Mouse (Mus musculus) kidney, adult 2 months (tissue): ENCODE measurements around the gene Ivns1abp. TPM values are rescaled to one million over a fixed set of nuclear protein-coding genes. Genes with fewer than 3 reads are reported as not detected.
A peak's percentile ranks its signal among the peaks of the same experiment; 100 is the strongest.
"Not testable (repeated sequence)": the region's sequence is repeated elsewhere in the genome, so short reads cannot be mapped to it uniquely, and the experiment has no call there.

Source experiments
- DNase-seq: peaks from one replicate; pipeline ENCODE4 v3.0.0; 2021
- H3K27ac ChIP-seq: fragments of 200-500 bp; 2 replicates; pipeline ENCODE4 v1.5.1; 2012; ENCODE audit warnings: low read depth, low read length, control low read depth, inconsistent platforms; ENCODE audit not compliant: insufficient read depth
- H3K27me3 ChIP-seq: fragments of 200-500 bp; replicated peaks from 2 replicates; pipeline ENCODE4 v1.6.1; 2012; ENCODE audit warnings: mild to moderate bottlenecking, moderate library complexity, low read length, inconsistent platforms; ENCODE audit not compliant: control insufficient read depth, insufficient read depth
- H3K36me3 ChIP-seq: fragments of 200-500 bp; 2 replicates; pipeline ENCODE4 v1.6.1; 2012; ENCODE audit warnings: mild to moderate bottlenecking, moderate library complexity, low read length, inconsistent platforms; ENCODE audit not compliant: control insufficient read depth, insufficient read depth
- H3K4me1 ChIP-seq: fragments of 200-500 bp; 2 replicates; pipeline ENCODE4 v1.6.1; 2011; ENCODE audit warnings: low read length; ENCODE audit not compliant: control insufficient read depth, insufficient read depth
- H3K4me3 ChIP-seq: fragments of 200-500 bp; 2 replicates; pipeline ENCODE4 v1.5.1; 2011; ENCODE audit warnings: mild to moderate bottlenecking, low read depth, low read length, control low read depth; ENCODE audit not compliant: insufficient read depth
- CTCF ChIP-seq: fragments of 200-500 bp; conservative IDR thresholded peaks from 2 replicates; pipeline ENCODE4 v1.5.1; 2011; ENCODE audit warnings: low read depth, mild to moderate bottlenecking, control low read depth, low read length, moderate library complexity, mixed read lengths; ENCODE audit not compliant: insufficient read depth, insufficient read length
- POLR2A ChIP-seq: fragments of 200-500 bp; IDR thresholded peaks from one replicate; pipeline ENCODE4 v1.6.1; 2011; ENCODE audit warnings: low read depth, low read length, control low read depth
- whole genome bisulfite sequencing: fragments of 180-500 bp; shearing (Covaris S2); methylation state at CpG from one replicate; pipeline ENCODE4 v1.1.7; 2018; 5-methylcytosine and 5-hydroxymethylcytosine counted together
- polyA plus RNA-seq: library from polyadenylated mRNA; depleted of rRNA; stranded (reverse); fragments of >200 nt; gene quantifications from 2 replicates; pipeline ENCODE4 v1.2.3, GENCODE M21; 2012

Gene Ivns1abp
- polyA plus RNA-seq, 1 experiment: 155 TPM

DNA sequence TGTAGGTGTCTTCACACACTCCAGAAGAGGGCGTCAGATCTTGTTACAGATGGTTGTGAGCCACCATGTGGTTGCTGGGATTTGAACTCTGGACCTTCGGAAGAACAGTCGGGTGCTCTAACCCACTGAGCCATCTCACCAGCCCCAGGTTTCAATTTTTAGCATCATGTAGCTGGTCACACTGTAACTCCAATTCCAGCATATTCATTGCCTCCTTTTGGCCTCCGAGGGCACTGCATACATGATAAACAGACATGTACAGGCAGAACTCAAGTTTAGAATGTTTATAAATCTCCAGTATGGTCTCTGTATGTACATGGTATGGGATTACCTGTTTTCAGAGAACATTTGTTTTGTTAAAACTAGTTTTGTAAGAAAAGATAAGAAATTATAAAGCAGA is 4.0 kb downstream of the Ivns1abp start:
- Histone ChIP-seq H3K36me3 (peaks cover 27% of the 10 kb centered on the region), H3K4me3 (peak overlapping the region; percentile 23), H3K27ac (peak overlapping the region; percentile 41; the same call in 1 of the 2 replicates), H3K4me1 (peaks cover 22% of the 10 kb centered on the region; the same call in 1 of the 2 replicates)
- DNase-seq, H3K27me3 ChIP-seq: not testable (repeated sequence)
- WGBS: 32% methylated on average over 4 of the region's 4 CpGs
- 0 out of 2 replicates have a peak, but pooled peaks have one; percentile 11 for TF ChIP-seq CTCF

DNA sequence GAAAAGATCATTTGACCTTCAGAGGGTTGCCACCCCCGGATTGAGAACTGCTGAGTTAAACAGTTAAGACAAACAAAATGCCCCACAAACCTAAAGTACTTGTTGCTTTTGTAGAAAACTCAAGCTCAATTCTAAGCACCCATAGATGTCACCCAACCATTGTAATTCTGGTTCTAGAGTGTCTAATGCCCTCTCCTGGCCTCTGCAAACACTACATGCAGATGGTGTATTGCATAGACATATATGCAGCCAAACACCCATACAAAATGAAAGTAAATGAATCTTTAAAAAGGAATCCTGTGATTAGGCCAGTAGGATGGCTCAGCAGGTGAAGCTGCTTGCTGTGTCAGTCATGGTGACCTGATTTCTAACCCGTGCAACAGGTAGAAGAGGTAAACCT is 8.6 kb downstream of the Ivns1abp start:
- no peak overlapping the region for H3K4me3 ChIP-seq
- no peaks in the 10 kb centered on the region for H3K27me3 ChIP-seq
- peaks cover 23% of the 10 kb centered on the region; the same call in 1 of the 2 replicates for H3K4me1 ChIP-seq
- no peak for TF ChIP-seq POLR2A
- TF ChIP-seq CTCF: no peak
- WGBS: 51% methylated on average over 2 of the region's 2 CpGs
- no peak overlapping the region for H3K27ac ChIP-seq
- peaks cover 51% of the 10 kb centered on the region for H3K36me3 ChIP-seq
- DNase-seq: no peak

DNA sequence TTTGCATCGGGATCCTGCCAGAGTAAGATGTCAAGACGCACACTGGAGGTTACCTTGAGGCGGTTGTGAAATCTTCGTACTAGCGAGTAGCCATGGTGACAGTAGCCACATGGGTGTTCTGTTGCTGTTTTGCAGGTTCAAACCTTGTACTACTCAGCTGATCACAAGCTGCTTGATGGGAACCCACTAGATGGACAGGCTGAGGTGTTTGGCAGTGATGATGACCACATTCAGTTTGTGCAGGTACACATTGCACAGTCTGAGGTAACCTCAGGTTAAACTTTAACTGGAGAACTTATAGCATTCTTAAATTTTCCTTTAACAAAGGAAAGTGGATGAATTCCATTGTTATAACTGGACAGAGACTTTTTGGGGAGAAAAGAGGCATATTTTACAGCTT is 11.7 kb downstream of the Ivns1abp start:
- Histone ChIP-seq H3K27ac (no peak overlapping the region), H3K27me3 (no peaks in the 10 kb centered on the region), H3K4me1 (peaks cover 8% of the 10 kb centered on the region; the same call in 1 of the 2 replicates), H3K36me3 (peaks cover 66% of the 10 kb centered on the region), H3K4me3 (no peak overlapping the region)
- TF ChIP-seq POLR2A: no peak
- TF ChIP-seq CTCF: no peak
- no peak for DNase-seq
- 73% methylated on average over 5 of the region's 5 CpGs for WGBS

DNA sequence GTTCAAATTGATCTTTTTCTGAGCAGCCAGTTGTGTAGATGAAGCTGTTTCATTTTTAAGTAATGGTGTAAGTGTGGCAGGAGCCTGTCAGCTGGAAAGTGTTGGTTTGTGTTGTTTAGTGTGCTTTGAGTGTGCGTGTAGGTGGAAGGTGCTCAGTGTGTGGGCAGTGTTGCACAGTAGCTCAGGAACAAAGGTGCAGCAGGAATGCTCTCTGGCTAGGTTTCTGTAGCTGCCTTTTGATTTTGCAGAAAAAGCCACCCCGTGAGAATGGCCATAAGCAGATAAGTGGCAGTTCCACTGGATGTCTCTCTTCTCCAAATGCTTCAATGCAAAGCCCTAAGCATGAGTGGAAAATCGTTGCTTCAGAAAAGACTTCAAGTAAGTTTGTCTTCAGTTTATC is 15.1 kb downstream of the Ivns1abp start:
- H3K4me1 ChIP-seq: peaks cover 6% of the 10 kb centered on the region; the same call in 1 of the 2 replicates
- WGBS: 76% methylated on average over 3 of the region's 3 CpGs
- peaks cover 61% of the 10 kb centered on the region for H3K36me3 ChIP-seq
- TF ChIP-seq CTCF: no peak
- TF ChIP-seq POLR2A: no peak
- H3K27me3 ChIP-seq: no peaks in the 10 kb centered on the region
- H3K27ac ChIP-seq: no peak overlapping the region
- H3K4me3 ChIP-seq: no peak overlapping the region
- DNase-seq: no peak

DNA sequence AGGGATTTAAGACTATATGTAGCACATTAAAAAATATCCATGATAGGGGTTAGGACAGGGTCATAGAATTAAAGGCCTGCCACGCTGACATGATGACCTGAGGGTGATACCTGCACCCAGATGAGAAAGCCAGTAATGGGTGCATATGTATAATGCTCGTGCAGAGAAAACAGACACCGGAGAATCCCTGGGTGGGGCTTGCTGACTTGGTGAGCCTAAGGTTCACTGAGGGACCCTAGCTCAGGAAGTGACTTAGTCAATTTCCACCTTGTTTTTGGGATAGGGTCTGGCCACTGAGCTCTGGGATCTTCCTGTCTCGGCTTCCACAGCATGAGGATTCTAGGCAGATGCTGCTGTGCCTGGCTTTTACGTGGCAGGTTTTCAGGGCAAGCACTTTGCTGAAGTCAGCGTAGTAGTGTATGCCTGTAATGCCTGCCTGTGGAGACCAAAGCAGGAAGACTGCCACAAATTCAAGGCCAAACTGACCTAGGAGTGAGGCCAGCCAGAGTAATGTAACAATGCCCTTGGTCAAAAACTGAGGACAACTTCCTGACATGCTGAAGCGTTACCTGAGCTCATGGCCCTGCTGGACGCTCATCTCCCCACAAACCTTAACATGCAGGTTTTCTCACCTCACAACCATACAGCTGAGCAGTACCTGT is 22.8 kb downstream of the Ivns1abp start:
- 63% methylated on average over 8 of the region's 8 CpGs for WGBS
- TF ChIP-seq POLR2A (no peak), CTCF (no peak)
- DNase-seq: peak; percentile 42
- no peaks in the 10 kb centered on the region for H3K27me3 ChIP-seq
- no peak overlapping the region for H3K4me3 ChIP-seq
- H3K4me1 ChIP-seq: peaks cover 11% of the 10 kb centered on the region; the same call in 1 of the 2 replicates
- H3K27ac ChIP-seq: 0 out of 2 replicates have a peak overlapping the region, but pooled peaks have one; percentile 31
- H3K36me3 ChIP-seq: peaks cover 34% of the 10 kb centered on the region

DNA sequence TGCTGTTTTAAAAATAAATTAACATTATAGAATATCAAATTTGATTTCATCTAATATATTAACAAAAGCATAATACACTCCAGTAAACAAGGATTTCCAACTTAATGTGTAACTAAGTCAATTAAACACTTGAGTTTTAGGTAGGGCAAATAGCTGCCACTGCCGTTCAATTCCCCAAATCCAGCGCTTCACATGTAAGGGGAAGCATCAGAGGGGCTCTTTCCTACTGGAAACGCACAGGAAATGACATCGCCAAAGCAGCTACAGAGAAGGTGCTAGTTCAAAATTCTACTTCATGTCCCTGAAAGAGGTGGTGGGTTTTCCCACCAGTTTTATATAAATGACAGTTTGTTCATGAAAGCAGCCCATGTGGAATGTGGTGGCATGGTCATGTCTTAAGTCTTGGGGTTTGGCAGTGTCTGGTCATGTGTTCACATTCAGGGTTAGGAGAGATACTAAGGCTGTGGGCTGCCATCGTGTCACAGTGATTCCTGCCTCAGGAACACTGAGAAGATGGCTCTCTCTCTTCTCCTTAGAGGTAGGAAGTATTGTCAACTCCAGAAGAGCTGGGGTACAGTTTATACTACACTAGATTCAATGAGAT is 23.5 kb downstream of the Ivns1abp start:
- H3K36me3 ChIP-seq: peaks cover 33% of the 10 kb centered on the region
- no peak overlapping the region for H3K27ac ChIP-seq
- no peak for DNase-seq
- no peaks in the 10 kb centered on the region for H3K27me3 ChIP-seq
- H3K4me3 ChIP-seq: no peak overlapping the region
- H3K4me1 ChIP-seq: peaks cover 11% of the 10 kb centered on the region; the same call in 1 of the 2 replicates
- 76% methylated on average over 5 of the region's 5 CpGs for WGBS
- TF ChIP-seq POLR2A: no peak
- no peak for TF ChIP-seq CTCF

DNA sequence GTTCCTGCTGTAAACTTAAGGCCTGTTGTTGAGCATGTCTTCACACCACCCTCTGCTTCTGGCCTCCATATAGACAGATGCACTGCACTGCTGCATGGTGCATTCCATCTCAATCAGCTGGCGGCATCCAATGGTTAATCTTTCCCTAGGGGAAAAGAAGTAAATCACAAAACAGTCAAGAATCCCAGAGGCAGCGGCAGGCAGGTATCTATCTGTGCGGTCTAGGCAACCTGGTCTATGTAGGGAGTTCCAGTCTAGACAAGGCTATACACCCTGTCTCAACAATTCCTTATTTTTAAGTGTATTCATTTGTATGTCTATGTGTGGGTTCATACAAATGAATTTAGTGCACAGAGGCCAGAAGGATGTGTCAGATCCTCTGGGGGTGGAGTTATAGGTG is 24.2 kb downstream of the Ivns1abp start:
- DNase-seq: no peak
- no peak for TF ChIP-seq CTCF
- H3K36me3 ChIP-seq: peaks cover 28% of the 10 kb centered on the region
- no peak overlapping the region for H3K4me3 ChIP-seq
- no peaks in the 10 kb centered on the region for H3K27me3 ChIP-seq
- 59% methylated on average over 3 of the region's 3 CpGs for WGBS
- H3K4me1 ChIP-seq: peaks cover 11% of the 10 kb centered on the region; the same call in 1 of the 2 replicates
- H3K27ac ChIP-seq: no peak overlapping the region
